Mouse (Mus musculus) myocyte (in vitro differentiated cells): ENCODE results near the gene Akap13.

ENCODE experiments used
- CEBPB ChIP-seq: IDR thresholded peaks from 2 replicates; pipeline ENCODE4 v1.6.1; 2011; ENCODE audit warnings: mild to moderate bottlenecking, moderate library complexity; ENCODE audit not compliant: poor library complexity, insufficient read depth, severe bottlenecking
- E2F4 ChIP-seq: IDR thresholded peaks from one replicate; pipeline ENCODE4 v1.6.1; 2011; ENCODE audit warnings: mild to moderate bottlenecking, control low read depth, moderate library complexity; ENCODE audit not compliant: insufficient read depth
- MAX ChIP-seq: IDR thresholded peaks from one replicate; pipeline ENCODE4 v1.6.1; 2011; ENCODE audit warnings: low read depth, mild to moderate bottlenecking, control low read depth
- MYOG ChIP-seq, 3 experiments: IDR thresholded peaks; one replicate each; pipeline ENCODE4 v1.6.1; 2011; ENCODE audit warnings: control low read depth in 2 of 3, low read depth in 2 of 3, mild to moderate bottlenecking in 2 of 3; ENCODE audit not compliant: insufficient read length in 2 of 3, control insufficient read depth in 1 of 3, insufficient read depth in 1 of 3
- POLR2A ChIP-seq: IDR thresholded peaks from one replicate; pipeline ENCODE4 v1.6.1; 2011; ENCODE audit warnings: low read depth, mild to moderate bottlenecking, control low read depth, moderate library complexity; ENCODE audit not compliant: insufficient read length
- SRF ChIP-seq: IDR thresholded peaks from one replicate; pipeline ENCODE4 v1.6.1; 2011; ENCODE audit warnings: low read depth; ENCODE audit not compliant: control insufficient read depth, insufficient read length
- TCF3 ChIP-seq: IDR thresholded peaks from one replicate; pipeline ENCODE4 v1.6.1; 2011; ENCODE audit warnings: low read depth, control low read depth; ENCODE audit not compliant: insufficient read length
- USF1 ChIP-seq: IDR thresholded peaks from one replicate; pipeline ENCODE4 v1.6.1; 2011; ENCODE audit warnings: low read depth, mild to moderate bottlenecking, control low read depth, moderate library complexity

DNA sequence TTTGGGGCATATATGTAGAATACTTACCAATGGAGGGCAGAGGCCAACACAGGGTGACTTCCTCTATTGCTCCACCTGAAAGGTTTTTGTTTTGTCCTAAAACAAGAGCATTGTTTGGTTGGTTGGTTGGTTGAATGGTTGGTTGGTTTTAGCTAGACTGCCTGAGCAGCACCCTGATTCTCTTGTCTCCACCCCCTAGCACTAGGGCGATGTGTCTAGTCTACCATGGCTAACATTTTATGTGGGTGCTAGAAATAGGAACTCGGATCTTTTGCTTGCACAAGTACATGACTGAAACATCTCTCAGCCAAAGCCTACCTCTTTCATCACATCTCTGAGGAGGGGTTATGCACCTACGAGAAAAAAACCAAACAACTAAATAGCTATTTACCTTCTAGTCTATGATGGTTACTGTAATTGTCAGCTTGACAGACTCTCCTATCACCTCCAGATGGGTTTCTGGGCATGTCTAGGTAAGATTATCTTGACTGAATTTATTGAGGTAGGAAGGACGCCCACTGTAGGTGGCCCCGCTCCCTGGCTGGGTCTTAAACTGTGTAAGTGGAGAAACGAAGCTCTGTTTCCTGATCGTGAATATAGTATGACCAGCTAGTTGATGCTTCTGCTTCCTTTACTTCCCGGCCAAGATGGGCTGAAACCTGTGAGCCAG is 134.1 kb downstream of the Akap13 start:
- TF ChIP-seq USF1 (no peak), CEBPB (no peak), POLR2A (no peak), E2F4 (no peak), SRF (no peak), MYOG (IDR thresholded peaks at IDR 0.05; ENCODE audit: control insufficient read depth in 1 of 3, insufficient read depth in 1 of 3, insufficient read length in 2 of 3, low read depth in 2 of 3) (no peak), MAX (no peak), TCF3 (no peak)
